Mouse (Mus musculus): Measurements from ENCODE around the gene Larp6.

GRCm38 (mm10) chr9:60714191-60714590 lies 1.4 kb downstream of the Larp6 start:
- no peak for TF ChIP-seq CTCF (IDR thresholded peaks at IDR 0.05; ENCODE audit: low read depth, low read length)
- TF ChIP-seq POLR2A (IDR thresholded peaks at IDR 0.05; ENCODE audit: borderline replicate concordance, low read depth, low read length): no peak

Measured in bone marrow macrophage, adult 2 months (primary cell).